In genomic region chr2:131321192-131321591, GRCm38 (mm10) we compare ENCODE assay signal across 8 mouse cellular contexts. TPM values are rescaled to one million over a fixed set of nuclear protein-coding genes. Genes with fewer than 3 reads are reported as not detected.
A peak's percentile ranks its signal among the peaks of the same experiment; 100 is the strongest.
DNase-seq lines count a peak whose midpoint lies in the region; ATAC-seq and TF ChIP-seq lines count a peak whose summit lies in the region.
"Not testable (repeated sequence)": the region's sequence is repeated elsewhere in the genome, so short reads cannot be mapped to it uniquely, and the experiment has no call there.

No protein-coding gene starts in this region.

- not testable (repeated sequence) for TF ChIP-seq POLR2A in olfactory bulb, adult 2 months (IDR thresholded peaks at IDR 0.05; ENCODE audit: insufficient read depth, low read depth, low read length)

- WGBS in olfactory bulb, adult 2 months, result 8% methylated on average over 3 of the region's 3 CpGs

- peak overlapping the region; percentile 80 for H3K27ac ChIP-seq in olfactory bulb, adult 2 months (ENCODE audit: insufficient read depth, low read depth, low read length)

- peak; percentile 43 for DNase-seq in Muller cell, postnatal 12 days (ENCODE audit: inconsistent ontology term)
- peak; percentile 59 to 63 for DNase-seq in cerebellum, adult 18-20 months
- DNase-seq in heart, postnatal 4 days, result peak; percentile 16
- DNase-seq in left cerebral cortex, adult 18-20 months (ENCODE audit: low spot score in 2 of 2), result peak; percentile 64 to 82
- DNase-seq in lung, postnatal 14 days, result peak; percentile 67
- DNase-seq in thymus, postnatal 4 days, result peak; percentile 51

- not testable (repeated sequence) for H3K4me1 ChIP-seq in olfactory bulb, adult 2 months (ENCODE audit: control insufficient read depth, insufficient read depth, low read length)

- H3K4me3 ChIP-seq in olfactory bulb, adult 2 months (ENCODE audit: insufficient read depth, low read depth, low read length), result not testable (repeated sequence)

- peak; percentile 92 for ATAC-seq in frontal cortex, adult (ENCODE audit: low TSS enrichment)

- not testable (repeated sequence) for TF ChIP-seq CTCF in olfactory bulb, adult 2 months (IDR thresholded peaks at IDR 0.05; ENCODE audit: insufficient read depth, low read depth, low read length)

RNA-seq across cellular contexts. Expression of gene Rnf24, which starts 31.5 kb away (rescaled TPM):
- 1 to 10 TPM; 8.0 to 9.0 TPM for total RNA-seq in heart, postnatal 4 days (2021)
- 10 to 100 TPM; 40.7 to 41.8 TPM for total RNA-seq in left cerebral cortex, adult 18-20 months (2021)
- not detected in 2 replicates for polyA plus RNA-seq in olfactory bulb, adult 2 months (2012; ENCODE audit: insufficient read depth, insufficient read length, low replicate concordance, missing spikeins)

RNA-seq across cellular contexts. Expression of gene Pank2, which starts 58.9 kb away (rescaled TPM):
- total RNA-seq in heart, postnatal 4 days (2021), result 10 to 100 TPM; 41.1 to 44.4 TPM
- total RNA-seq in left cerebral cortex, adult 18-20 months (2021), result 10 to 100 TPM; 64.8 to 65.1 TPM
- polyA plus RNA-seq in olfactory bulb, adult 2 months (2012; ENCODE audit: insufficient read depth, insufficient read length, low replicate concordance, missing spikeins), result not detected in 2 replicates

Comparison
In these comparisons a context has a peak if more than half of its experiments do, and no peak if none do; other contexts are left out.
1. DNase-seq: peak in every context shown above with its lines; median percentile 73 in left cerebral cortex, adult 18-20 months; 67 in lung, postnatal 14 days; 61 in cerebellum, adult 18-20 months; 51 in thymus, postnatal 4 days; 43 in Muller cell, postnatal 12 days; 16 in heart, postnatal 4 days.
2. RNA of gene Rnf24, which starts 31.5 kb away (total RNA-seq): 40.7 to 41.8 TPM in left cerebral cortex, adult 18-20 months; 8.0 to 9.0 TPM in heart, postnatal 4 days; every median in the first group is over 4 times any median in the second.